Mouse (Mus musculus) kidney, postnatal 36 days (tissue): Measurements from ENCODE around the gene Mok.

Source experiments
- DNase-seq, 2 experiments: peaks; one replicate each; pipeline ENCODE4 v3.0.0; 2021 to 2022; ENCODE audit warnings: mixed read lengths in 2 of 2

The Mok gene

GRCm38 (mm10) chr12:110806301-110806970, 34.3 kb downstream of the Mok start:
- peak; percentile 47 to 76 for DNase-seq

- peak in 1 of 2 experiments; percentile 43 for DNase-seq
Measured at GRCm38 (mm10) chr12:110804261-110804660, 36.5 kb downstream of the Mok start.

GRCm38 (mm10) chr12:110802674-110803297, 38.0 kb downstream of the Mok start:
- DNase-seq: no peak

DNA sequence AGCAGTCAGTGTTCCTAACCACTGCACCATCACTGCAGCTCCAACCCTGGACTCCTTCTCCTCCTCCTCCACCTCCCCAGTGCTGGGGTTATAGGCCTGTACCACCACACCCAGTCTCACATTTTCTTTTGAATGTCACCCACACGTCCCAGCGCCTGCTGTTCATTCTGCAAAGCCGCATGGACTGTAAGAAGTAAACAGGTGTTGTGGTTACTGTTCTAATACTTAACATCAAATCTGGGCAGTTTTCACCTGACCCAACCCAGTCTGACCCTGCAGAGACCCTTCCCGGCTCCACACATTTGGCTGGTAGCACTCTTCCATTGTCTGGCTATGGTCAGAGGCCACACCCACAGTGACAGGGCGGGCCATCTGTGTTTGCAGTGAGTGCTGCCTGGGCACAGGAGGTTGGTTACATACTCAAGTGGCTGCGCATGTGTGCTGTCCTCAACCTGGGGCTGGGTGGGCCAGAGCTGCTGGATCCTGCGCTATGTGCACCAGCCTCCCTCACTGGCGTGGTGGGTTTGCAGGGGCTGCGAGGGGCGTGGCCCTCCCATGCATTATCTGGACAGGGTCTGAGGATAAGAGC, 38.8 kb downstream of the Mok start:
- no peak for DNase-seq

DNA sequence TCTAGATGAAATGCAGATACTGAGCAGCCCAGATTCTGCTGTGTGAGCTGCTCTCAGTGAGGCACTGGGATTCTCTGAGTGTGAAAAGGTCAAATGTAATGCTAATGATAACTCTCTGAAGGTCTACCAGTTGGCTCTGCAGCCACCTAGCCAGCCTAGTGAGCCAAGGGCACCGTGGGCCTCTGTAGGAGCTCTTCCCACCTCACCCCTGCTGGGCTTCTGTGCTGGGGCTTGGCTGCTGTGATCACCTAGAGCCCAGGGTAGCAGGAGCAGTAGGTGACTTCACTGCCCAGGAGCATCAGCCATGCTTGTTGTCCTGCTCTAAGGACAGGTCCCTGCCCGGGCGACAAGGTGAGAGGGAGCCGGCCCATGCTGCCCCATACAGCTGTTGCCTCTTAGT, 41.5 kb downstream of the Mok start:
- DNase-seq: no peak

- DNase-seq: peak; percentile 67
Measured at GRCm38 (mm10) chr12:110797842-110798431, 42.8 kb downstream of the Mok start.

- DNase-seq: no peak
Measured at GRCm38 (mm10) chr12:110797202-110797601, 43.5 kb downstream of the Mok start.

DNA sequence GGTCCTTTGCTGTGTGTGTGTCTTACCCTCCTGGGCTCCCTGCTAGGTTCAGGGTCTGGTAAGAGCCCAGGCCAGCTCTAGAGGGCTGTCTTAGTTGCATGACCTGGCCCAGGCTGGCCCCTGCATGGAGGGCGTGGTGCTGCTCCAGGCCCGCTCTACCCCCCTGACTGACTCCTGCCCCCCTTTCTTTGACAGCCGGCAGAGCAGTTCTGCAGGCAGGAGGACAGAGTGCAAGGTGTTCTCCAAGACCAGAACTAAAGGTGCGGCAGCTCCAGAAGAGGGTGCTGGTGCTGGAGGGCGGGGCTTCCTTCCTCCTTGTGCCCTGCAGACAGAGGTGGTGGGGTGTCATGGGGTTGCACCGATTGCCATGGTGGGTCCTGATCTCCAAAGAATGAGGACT, 44.0 kb downstream of the Mok start:
- DNase-seq: peak; percentile 20 to 56

DNA sequence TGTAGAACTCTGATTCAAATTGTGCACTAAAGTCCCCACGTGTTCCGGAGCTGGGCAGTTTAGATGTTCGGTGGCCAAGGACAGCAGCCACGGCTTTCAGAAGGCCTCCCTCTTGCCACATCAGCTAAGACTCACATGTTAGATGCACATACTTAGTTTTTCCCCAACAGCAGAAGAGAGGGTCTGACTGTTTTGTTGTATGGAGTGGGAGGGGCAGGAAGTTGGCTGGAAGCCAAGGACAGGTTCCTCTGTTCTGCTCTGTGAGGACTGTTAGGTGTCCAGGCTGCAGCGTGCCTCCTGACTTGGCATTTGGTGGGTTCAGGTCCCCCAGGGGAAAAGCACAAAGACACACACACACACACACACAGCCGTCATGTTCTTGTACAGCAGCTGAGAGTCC, 45.7 kb downstream of the Mok start:
- peak; percentile 14 to 47 for DNase-seq

GRCm38 (mm10) chr12:110791026-110791425, 49.7 kb downstream of the Mok start:
- DNase-seq: peak; percentile 34 to 38

DNA sequence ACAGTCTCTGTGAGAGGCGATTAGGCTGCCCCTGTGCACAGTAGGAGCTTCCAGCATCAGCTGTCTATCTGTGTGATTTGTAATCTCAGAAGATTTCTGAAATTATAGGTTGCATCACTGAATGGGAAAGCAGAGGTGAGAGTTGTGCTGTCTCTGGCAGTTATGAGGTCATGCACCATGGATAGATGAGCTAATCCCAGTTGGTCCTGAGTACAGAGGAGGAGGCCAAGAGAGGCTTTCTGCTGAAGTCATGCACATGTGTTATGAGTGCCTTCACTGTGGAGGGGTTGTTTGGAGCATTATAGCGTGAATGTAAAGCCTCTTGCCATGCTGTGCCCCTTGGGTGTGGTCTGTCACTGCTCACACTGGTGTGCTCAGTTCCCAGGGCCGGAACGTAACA, 50.2 kb downstream of the Mok start:
- DNase-seq: no peak

DNA sequence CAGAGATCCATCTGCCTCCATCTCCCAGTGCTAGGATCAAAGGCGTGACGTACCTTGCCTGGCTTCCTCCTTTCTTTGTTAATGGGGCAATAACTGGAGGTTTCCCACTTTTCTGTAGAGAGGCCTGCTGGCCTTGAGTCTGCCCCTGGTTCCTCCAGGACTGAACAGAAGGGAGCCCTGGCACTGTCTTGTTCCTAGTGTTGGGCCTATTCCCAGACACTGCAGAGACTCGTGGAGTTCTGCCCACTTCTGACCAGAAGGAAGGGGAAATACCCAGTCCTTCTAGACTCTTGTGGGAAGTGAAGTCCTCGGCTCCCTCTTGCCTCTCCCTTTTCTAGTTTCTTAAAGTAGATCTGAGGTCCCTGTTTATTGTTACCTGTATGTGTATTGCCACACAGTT, 54.5 kb downstream of the Mok start:
- no peak for DNase-seq

DNA sequence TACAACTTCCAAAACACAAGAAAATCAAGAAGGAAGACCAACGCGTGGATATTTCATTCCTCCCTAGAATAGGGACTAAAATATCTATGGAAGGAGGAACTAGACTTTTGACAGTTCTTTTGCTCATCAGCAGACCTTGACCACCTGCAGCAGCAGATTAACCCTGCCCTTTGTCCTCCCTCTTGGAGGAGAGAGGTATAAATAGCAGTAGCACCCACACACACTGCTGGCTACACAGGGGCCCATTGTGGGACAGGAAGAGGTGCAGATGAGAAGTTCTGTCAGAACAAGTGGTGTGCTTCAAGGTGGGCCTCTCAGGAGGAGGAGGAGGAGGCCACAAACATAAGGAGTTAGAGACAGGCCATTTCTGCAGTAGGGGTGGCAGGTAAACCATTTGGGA, 56.5 kb downstream of the Mok start:
- DNase-seq: no peak

DNA sequence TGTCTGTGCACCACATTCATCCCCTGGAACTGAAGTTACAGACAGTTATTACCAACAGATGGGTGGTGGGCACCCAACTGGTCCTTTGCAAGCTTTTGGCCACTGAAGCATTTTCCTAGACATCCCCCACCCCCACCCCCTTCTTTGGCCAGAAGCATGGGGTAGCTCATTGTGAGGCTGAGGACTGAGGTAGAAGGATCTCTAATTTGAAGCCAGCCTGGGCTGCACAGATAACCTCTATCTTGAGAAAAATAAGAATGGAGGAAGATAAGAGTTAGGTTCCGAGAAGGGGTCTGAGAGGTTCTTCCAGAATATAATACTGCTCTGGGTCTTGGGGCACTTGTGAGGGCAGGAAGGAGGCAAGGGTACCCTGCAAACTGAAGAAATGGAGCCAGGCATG, 58.5 kb downstream of the Mok start:
- no peak for DNase-seq

DNA sequence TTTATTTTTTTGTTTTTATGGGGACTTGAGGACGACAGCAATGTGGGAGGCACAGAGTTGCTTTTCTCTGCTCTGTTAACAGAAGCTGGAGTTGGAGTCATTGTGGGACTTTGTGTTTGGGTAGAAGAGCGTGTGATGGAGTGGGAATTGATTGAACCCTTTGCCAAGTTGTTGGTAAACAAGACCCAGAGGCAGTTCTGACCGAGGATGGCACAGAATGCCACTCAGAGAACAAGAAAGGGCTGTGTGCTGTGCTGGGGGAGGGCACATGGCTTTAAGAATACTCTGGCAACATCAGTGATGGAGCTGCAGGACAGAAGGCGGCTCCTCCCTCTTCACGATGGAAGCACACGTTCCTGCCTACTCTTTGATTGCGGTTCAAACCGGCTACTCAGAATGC, 59.6 kb downstream of the Mok start:
- DNase-seq: no peak

DNA sequence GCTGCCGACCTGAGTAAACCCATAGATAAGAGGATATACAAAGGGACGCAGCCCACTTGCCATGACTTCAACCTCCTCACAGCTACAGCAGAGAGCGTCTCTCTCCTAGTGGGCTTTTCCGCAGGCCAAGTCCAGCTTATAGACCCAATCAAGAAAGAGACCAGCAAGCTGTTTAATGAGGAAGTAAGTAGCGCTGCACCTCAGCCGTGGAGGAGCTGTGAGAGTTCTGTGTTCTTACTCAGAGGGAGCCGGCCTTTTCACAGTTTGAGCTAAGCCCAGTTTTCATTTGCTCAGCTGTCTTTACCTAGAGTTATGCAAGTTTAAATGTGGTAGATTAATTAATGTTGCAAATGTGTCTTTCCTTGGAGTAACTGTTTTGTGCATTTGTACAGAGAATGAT, 61.4 kb downstream of the Mok start:
- DNase-seq: no peak

GRCm38 (mm10) chr12:110777853-110778252, 62.9 kb downstream of the Mok start:
- DNase-seq: no peak

DNA sequence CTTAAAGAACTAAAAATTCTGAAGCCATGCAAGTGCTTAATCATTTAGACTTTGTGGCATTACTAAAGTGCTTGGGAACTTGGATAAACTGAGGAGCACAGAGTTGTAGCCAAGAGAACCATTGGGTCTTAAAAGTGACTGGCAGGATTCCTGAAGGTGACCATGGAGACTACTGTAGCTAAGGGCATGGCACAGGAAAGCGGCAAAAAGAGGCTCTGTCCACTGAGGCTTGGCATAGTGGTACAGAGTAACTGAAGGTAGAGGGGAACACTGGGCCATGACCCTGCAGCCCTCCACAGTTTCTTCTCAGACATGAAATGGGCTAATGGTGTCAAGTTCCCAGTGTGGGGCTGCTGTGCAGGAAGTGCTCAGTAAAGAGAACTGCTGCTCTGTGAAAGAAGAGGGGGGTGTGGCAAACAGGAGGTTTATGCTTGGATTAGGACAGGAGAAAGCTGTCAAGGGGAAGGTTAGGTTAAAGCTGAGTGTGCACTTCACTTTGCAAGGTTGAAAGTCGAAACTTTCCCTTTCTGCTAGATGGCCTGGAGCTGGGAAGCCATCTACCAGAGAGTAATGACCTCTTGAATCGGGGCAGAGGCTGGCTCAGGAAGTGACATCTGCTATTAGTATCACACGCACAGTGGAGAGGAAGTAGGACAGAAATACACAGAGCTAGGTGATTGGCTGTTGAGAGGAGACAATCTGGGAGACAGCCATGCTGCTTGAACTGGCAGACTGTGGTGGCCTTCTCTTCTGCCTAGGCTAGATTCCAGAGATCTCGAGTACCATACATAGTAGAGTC, 64.9 kb downstream of the Mok start:
- DNase-seq: peak in 1 of 2 experiments; percentile 29

GRCm38 (mm10) chr12:110771961-110772360, 68.8 kb downstream of the Mok start:
- no peak for DNase-seq

DNA sequence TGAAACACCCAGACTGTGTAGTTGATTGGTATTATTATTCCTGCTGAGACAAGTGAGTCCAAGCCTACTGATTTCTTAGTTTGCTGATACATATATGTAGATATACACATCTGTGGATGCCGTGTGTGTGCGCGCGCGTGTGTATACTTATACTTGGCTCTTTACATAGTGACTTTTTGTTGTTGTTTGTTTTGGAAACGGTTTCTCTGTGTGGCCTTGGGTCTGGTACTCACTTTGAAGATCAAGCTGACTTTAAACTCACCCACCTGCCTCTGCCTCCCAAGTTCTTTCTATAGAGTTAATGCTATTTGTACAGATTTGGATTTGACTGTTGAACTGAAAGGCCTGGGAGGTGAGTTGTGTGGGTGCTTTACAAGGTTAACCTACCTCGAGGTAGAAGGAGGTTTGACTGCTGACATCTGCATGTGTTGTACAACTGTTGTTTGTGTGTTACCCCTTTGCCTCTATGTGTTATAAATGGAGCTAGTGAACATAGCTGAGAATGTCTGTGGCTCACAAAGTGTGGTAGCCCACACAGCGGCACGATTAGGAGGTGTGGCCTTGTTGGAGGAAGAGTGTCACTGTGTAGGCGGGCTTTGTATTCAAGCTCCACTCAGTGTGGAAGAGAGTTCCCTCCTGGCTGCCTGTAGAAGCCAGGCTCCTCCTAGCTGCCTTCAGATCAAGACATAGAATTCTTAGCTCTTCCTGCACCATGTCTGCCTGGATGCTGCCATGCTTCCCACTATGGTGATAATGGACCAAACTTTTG, 70.1 kb downstream of the Mok start:
- DNase-seq: no peak

DNA sequence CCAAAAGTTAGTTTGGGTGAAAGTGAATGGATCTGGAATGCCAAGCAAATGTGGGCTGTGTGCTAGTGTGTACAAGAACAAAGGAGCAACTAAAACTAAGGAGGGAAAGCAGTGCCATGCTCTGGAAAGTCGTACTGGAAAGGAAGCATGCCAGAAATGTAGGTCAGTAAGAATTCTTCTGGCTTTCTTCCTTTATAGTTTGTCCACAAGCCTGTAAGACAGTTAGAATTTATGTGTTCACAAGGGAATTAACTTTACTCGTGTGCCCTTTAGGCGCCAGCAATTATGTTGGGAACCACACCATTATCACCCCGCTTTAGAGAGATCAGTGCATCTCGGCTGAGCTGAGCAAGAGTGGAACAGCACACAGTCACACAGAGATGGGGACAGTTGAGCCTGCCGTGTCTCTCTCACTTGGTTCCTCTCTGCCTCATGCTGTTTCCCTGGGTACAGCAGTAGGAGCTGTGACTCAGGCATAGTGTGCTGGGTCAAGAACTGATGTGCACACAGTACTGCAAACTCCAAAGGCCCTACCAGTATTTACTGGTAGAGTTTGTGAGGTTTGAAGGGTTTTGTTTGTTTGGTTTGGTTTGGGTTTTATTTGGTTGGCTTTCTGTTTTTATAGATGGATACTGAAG, 71.0 kb downstream of the Mok start:
- no peak for DNase-seq

DNA sequence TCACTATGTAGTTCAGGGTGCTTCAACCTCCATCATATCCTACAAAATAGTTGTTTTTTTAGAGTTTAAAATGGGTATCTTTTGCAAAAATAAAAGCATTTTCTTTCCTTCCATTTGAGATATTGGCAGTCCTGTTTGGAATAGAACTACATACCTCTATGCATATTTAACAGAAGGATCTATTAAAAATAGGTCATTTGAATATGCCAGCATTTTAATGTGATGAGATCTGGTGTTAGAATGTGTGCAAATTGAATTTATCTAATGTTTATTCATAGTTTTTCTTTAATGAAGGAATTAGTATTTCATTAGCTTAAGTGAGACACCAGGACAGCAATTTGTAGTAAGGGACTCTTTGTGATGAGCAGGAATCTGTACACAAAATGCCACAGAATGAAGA, 72.2 kb downstream of the Mok start:
- DNase-seq: no peak
